Mouse (Mus musculus): ENCODE data around the gene Arhgdib.

DNA sequence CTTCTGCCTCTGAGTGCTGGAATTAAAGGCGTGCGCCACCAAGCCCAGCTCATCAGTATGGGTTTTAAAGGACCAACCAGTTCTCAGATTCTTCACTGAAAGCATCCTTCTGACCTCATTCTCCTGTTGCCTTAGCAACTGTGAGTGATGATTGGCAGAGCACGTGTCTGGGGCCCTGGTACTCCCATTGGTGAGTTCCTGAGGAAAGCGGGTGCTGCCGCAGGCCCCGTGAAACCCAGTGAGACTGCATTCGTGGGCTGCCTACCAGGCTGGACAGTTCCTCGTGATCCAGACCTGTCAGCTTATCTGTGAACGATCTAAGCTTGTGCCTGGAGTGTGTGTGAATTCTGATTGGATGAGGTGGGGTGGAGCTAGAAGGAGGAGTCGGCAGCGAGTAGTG, 45.0 kb upstream of the Arhgdib start:
- TF ChIP-seq POLR2A (IDR thresholded peaks at IDR 0.05; ENCODE audit: low read depth, low read length) (no peak), CTCF (IDR thresholded peaks at IDR 0.05; ENCODE audit: extremely low read depth, insufficient read length, insufficient replicate concordance, low read depth, low read length) (no peak)
